In the genomic region with DNA sequence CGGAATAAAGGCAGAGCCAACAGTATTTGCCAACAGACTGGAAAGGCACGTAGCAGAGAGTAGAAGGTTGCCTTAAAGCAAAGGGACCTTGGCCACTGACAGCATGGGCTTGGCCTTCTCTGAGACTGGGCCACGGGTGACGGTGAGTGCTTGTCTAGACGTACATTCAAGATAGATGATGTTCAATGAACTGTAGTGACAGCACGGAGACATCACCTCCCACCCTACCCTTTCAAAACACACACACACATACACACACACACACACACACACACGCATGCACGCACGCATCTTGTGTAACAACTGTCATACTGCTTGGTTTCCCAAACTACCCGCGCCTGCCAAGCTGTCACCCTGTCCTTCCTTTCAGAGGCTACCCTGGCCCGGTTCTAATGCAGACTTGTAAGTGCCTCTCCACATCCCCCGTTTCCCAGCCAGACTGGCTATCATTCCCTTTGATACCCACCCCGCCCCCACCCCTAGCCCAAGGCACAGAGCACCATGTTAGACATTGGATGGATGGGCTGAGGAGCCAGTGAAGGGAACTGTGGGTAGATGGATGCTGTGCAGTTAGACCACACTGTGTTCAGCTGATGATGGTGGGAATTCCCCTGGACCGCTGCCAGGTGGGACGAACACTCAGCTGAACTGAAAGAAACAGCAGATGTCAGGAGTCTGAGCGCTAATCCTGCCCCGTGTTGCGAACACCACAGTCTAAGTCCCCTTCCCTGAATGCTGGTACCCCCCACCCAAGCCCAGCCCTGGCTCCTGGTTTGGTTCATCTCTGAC, we compare ENCODE assay signal across 7 mouse cellular contexts.
A peak's percentile ranks its signal among the peaks of the same experiment; 100 is the strongest.
DNase-seq lines count a peak whose midpoint lies in the region; ATAC-seq lines count a peak whose summit lies in the region.

No protein-coding gene starts in this region.

- 79% methylated on average over 19 of the region's 19 CpGs for WGBS in liver, embryonic 11.5 days
- 30% methylated on average over 19 of the region's 19 CpGs for WGBS in forebrain, embryonic 16.5 days
- 68% methylated on average over 19 of the region's 19 CpGs for WGBS in stomach, embryonic 14.5 days

- H3K4me2 ChIP-seq in liver, embryonic 11.5 days: no peak overlapping the region
- H3K4me2 ChIP-seq in forebrain, embryonic 16.5 days (ENCODE audit: low read length): peak overlapping the region; percentile 44
- peak overlapping the region; percentile 22; the same call in 1 of the 2 replicates for H3K4me2 ChIP-seq in stomach, embryonic 14.5 days (replicated peaks; ENCODE audit: low read depth, low read length)

- DNase-seq in liver: peak; percentile 48
- no peak for DNase-seq in liver, embryonic 11.5 days (ENCODE audit: low spot score)
- peak; percentile 69 for DNase-seq in adrenal gland, postnatal 14 days
- peak; percentile 82 for DNase-seq in induced T-regulatory cell, adult 2 months (ENCODE audit: low read depth)
- peak; percentile 56 for DNase-seq in lung, postnatal 36 days

- peaks cover 14% of the 10 kb centered on the region; the same call in 1 of the 2 replicates for H3K4me1 ChIP-seq in liver, embryonic 11.5 days (replicated peaks; ENCODE audit: control insufficient read depth, insufficient read depth, low read length)
- H3K4me1 ChIP-seq in forebrain, embryonic 16.5 days (replicated peaks; ENCODE audit: control insufficient read depth, insufficient read depth, low read length): peaks cover 31% of the 10 kb centered on the region
- H3K4me1 ChIP-seq in stomach, embryonic 14.5 days (ENCODE audit: control insufficient read depth, insufficient read depth, low read length): peaks cover 22% of the 10 kb centered on the region

- no peak overlapping the region for H3K9ac ChIP-seq in liver, embryonic 11.5 days (ENCODE audit: low read depth, low read length)
- peak overlapping the region; percentile 18; the same call in 1 of the 2 replicates for H3K9ac ChIP-seq in forebrain, embryonic 16.5 days (replicated peaks; ENCODE audit: low read depth, low read length)
- no peak overlapping the region for H3K9ac ChIP-seq in stomach, embryonic 14.5 days (replicated peaks; ENCODE audit: low read depth, low read length)

- ATAC-seq in liver, embryonic 11.5 days (replicated peaks; ENCODE audit: low FRiP score): no peak; the same call in 1 of the 2 replicates
- peak; percentile 93 for ATAC-seq in forebrain, embryonic 16.5 days
- ATAC-seq in stomach, embryonic 14.5 days (ENCODE audit: insufficient number of reproducible peaks, insufficient read depth, low FRiP score, low read depth): peak; percentile 67

- H3K27ac ChIP-seq in liver, embryonic 11.5 days (ENCODE audit: low read depth, low read length): no peak overlapping the region
- peak overlapping the region; percentile 78 for H3K27ac ChIP-seq in forebrain, embryonic 16.5 days (ENCODE audit: low read length)
- H3K27ac ChIP-seq in stomach, embryonic 14.5 days (ENCODE audit: low read length): peak overlapping the region; percentile 27; the same call in 1 of the 2 replicates

- H3K36me3 ChIP-seq in liver, embryonic 11.5 days (ENCODE audit: control insufficient read depth, insufficient read depth, low read length): no peaks in the 10 kb centered on the region
- no peaks in the 10 kb centered on the region for H3K36me3 ChIP-seq in forebrain, embryonic 16.5 days (ENCODE audit: control insufficient read depth, insufficient read depth)
- H3K36me3 ChIP-seq in stomach, embryonic 14.5 days (ENCODE audit: control insufficient read depth, insufficient read depth, low read length): no peaks in the 10 kb centered on the region

- no peaks in the 10 kb centered on the region for H3K27me3 ChIP-seq in liver, embryonic 11.5 days (replicated peaks; ENCODE audit: control insufficient read depth, insufficient read depth, low read length)
- H3K27me3 ChIP-seq in forebrain, embryonic 16.5 days (replicated peaks; ENCODE audit: control insufficient read depth, insufficient read depth, low read length): no peaks in the 10 kb centered on the region
- H3K27me3 ChIP-seq in stomach, embryonic 14.5 days (ENCODE audit: control insufficient read depth, insufficient read depth, low read length): no peaks in the 10 kb centered on the region

- H3K4me3 ChIP-seq in liver, embryonic 11.5 days (ENCODE audit: low read depth, low read length): no peak overlapping the region
- H3K4me3 ChIP-seq in forebrain, embryonic 16.5 days (replicated peaks; ENCODE audit: low read length): 0 out of 2 replicates have a peak overlapping the region, but pooled peaks have one; percentile 2
- H3K4me3 ChIP-seq in stomach, embryonic 14.5 days (ENCODE audit: low read depth, low read length): no peak overlapping the region

- no peaks in the 10 kb centered on the region for H3K9me3 ChIP-seq in liver, embryonic 11.5 days (ENCODE audit: control insufficient read depth, low read length)
- no peaks in the 10 kb centered on the region for H3K9me3 ChIP-seq in forebrain, embryonic 16.5 days (ENCODE audit: control insufficient read depth, low read length)
- no peaks in the 10 kb centered on the region for H3K9me3 ChIP-seq in stomach, embryonic 14.5 days (ENCODE audit: control insufficient read depth, low read depth, low read length)
